Mouse (Mus musculus): ENCODE results near the gene Lamtor2. TPM values are rescaled to one million over a fixed set of nuclear protein-coding genes. Genes with fewer than 3 reads are reported as not detected.
"Not testable (repeated sequence)": the region's sequence is repeated elsewhere in the genome, so short reads cannot be mapped to it uniquely, and the experiment has no call there.

Lamtor2 gene
- total RNA-seq (2021) = 100 to 1,000 TPM; 117 to 126 TPM
- long read RNA-seq, transcript Lamtor2-202 (4 exons, 568 nt) = minor isoform, 11 of 126 reads
- long read RNA-seq, transcript Lamtor2-201 (4 exons, 668 nt) = major isoform, 93 of 126 reads
- long read RNA-seq, partial matches to known transcripts = 14 of 126 reads
- long read RNA-seq, other reads (novel, unspliced or antisense) = 5 of 126 reads

DNA sequence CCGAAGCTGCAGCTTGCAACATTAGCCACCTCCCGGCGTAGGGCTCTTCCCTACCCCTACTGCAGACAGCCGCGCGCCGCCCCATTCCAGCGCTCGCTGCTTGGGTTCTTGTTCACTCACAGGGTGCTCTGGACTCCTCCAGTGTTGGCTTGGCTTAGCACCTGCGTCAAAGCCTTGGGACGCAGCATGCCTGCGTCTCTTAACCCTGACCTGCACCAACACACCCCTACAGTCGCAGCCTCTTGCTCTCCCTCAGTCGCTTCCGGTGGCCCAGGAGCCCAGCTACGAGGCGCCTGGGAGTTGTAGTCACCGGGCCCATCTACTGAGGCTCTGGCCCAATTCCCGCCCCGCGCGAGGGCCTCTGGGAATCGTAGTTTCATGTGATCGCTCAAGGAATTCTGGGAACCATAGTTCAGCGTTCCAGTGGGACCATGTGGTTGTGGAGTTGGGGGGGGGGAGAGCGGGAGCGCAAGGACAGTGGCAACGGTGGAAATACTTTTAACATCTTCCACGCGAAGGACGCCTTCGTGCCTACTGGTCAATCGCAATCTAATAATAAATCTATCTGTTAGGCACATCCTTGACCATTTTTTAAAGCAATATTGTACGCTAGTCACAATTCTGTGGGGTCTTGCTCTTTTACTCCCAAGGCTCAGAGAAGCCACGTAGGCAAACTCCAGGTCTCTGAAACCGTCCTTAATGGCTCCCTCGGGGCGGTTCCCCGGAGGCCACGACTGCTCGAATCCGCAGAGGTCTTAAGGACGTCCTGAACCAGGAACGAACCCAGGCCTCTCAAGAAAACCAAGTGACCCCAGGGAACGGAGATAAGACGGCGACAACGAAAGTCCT lies at the start of gene Lamtor2:
Lamtor2 (minus strand) TSS at position 399 of the 849 bp plus-strand sequence.
- DNase-seq (ENCODE audit: low spot score in 2 of 2) = peak; percentile 97 to 98

DNA sequence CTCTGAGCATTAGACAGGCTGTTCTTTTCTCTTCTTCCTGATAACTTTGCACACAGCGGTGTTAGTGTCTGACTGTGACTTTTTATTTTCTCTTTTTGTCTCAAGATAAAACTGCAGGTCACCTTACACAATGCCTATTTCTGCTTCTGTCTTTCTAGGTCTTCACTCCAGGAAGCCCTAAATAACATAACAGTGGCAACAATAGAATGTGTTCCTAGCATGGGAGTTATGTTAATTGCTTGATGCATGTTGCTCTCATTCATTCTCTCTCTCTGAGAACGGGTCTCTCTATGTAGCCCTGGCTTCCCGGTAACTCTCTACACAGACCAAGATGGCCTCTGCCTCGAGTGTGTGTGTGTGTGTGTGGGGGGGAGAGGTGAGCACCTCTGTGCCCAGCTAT lies 49.6 kb upstream of the Lamtor2 start:
- no peak for DNase-seq (ENCODE audit: low spot score in 2 of 2)

DNA sequence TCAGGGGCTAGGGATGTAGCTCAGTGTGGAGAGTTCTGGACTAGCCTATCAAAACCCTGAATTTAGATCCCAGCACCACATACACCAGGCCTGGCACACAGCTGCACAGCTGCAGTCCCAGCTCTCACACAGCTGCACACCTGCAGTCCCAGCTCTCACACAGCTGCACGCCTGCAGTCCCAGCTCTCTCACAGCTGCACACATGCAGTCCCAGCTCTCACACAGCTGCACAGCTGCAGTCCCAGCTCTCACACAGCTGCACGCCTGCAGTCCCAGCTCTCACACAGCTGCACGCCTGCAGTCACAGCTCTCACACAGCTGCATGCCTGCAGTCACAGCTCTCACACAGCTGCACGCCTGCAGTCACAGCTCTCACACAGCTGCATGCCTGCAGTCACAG lies 43.7 kb upstream of the Lamtor2 start:
- not testable (repeated sequence) for DNase-seq (ENCODE audit: low spot score in 2 of 2)

DNA sequence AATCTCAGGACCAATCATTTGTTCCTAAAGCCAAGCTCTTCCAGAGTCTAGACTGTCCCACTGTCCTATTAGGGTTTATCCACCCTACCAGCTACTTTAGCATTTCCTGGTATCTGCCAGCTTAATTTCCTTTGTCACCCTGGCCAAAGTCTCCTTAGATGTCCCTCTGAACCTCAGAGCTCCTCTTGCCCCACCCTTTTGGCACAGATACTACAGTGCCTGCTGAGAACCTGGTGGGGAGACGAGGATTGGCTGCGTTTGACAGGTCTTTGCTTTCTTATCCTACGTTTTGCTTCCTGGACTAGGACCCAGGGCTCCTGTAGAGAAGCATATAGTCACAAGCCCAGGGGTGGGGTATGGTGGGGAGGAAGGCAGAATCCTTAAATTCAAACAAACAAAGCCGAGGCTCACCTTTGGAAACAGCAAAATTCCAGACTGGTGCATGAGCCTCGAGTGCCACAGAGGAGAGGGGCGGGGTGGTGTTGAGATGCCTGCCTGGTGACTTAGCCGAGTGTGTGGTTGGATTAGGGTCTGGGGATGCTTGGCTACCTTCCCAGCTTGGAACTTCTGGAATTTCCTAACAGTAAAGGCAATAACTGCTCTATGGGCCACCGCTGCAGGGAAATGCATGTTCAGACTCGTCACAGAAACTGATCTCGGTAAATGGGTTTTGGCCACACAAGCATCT lies 41.2 kb upstream of the Lamtor2 start:
- DNase-seq (ENCODE audit: low spot score in 2 of 2) = no peak

DNA sequence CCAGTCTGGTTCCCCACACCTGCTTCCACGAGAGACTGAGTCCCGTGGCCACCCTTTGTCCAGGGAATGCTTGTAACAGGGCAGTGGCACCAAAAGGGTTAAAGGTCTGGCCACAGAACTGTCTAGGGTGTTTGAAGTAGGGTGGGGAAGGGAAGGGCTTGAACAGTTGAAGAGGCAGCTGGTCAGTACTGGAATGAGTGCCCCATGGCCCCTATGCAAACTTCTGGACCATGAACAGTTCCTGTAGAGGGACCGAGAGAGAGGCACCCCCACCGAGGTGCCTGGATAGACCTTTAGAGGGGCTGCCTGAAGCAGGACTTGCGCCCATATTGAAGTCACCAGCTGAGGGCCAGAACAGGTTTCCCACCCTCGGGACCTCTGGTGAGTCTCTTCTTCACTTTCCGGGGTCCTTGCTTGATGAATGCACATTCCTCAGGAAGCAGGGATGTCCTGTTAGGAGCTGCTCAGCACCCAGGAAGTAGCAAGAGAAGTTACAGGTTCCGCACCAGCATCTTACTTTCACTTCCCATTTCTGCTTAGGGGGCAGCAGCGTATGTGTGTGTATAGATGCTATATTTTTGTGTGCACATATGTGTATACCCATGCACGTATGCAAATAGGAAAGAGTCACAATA lies 40.2 kb upstream of the Lamtor2 start:
- no peak for DNase-seq (ENCODE audit: low spot score in 2 of 2)

DNA sequence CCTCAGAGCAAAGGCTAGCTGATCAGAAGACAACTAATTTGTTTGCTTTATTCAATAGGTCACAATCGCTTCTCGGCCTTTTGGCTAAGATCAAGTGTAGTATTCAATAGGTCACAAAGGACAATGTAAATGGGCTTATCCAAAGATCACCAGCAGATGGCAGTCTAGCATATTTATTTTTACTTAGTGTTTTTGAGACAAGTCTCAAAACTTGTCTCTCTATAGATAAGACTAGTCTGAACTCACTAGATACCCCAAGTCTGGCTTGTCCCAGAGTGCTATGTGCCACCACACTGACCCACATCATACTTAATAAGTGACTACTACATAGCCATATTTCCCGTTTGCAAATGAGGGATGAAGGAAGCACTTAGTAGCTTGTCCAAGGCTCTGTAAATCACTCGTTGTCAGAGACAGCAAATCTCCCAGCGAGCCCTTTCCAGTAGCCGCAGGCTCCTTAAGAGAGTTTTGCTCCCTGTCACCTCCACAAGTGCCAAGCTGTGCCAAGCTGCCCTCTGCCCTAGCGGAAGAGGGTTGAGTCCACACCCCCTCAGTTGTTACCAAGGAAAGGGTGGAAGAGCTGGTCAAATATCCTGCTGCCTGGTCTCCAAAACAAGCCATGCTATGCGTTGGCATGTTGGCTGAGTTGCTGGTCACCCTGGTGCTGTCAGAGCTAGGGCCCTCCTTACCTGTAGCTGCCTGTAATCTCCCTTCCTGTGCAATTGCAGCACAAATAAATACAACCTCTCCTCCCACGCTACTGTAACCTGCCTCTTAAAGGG lies 39.3 kb upstream of the Lamtor2 start:
- DNase-seq (ENCODE audit: low spot score in 2 of 2) = peak; percentile 40 to 41

DNA sequence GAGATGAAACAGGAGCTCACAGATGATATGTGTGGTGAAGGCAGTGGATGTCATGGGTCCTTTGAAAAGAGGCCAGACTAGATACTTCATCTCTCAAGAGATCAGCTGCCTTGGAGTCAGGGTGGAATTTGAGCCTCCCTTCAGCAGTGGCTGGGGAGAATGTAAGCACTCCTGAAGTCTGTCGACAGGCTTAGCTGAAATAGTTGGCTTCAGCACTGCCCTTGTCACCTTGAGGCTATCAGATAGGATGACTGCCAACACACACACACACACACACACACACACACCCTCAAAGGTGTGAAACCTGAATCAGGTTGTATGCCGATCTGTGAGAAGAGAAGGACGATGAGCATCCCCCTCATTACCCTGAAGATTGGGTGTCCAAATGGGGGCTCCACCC lies 38.2 kb upstream of the Lamtor2 start:
- no peak for DNase-seq (ENCODE audit: low spot score in 2 of 2)

DNA sequence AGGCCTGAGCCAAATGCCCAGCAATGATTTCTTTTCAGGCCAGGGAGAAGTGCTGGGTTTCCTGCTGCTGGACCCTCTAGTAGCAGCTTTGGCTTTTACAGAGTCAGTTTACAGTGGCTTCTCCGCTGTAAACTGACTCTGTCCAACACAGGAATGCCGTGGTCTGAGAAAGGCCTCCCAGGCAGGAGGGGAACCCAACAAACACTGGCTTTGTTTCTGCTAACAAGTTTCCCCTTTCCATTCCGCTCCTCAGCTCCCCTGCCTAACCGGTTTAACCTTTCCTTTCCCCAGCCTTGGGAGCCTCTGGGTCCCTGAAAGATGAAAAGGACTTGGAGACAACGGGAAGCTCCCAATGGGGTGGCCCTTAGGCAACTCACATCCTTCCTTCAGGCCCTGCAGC lies 37.4 kb upstream of the Lamtor2 start:
- no peak for DNase-seq (ENCODE audit: low spot score in 2 of 2)

DNA sequence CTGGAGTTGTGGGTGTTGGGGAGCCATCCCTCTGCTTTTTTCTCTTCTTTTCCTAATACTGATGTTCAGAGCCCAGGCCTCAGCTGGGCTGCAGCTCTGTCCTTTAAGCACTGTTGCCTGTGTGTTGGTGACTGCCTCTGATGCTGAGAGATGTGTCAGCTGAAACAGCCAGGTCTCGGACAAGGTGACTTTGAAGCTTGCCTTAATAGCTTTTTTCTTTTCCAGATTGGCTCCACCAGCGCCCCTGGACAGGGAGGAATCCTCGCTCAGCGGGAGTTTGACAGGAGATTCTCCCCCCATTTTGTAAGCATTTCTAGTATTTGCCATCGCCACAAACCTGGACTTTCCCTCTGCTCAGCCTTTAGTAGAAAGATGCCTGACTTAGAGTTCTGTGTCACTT lies 33.8 kb upstream of the Lamtor2 start:
- no peak for DNase-seq (ENCODE audit: low spot score in 2 of 2)

DNA sequence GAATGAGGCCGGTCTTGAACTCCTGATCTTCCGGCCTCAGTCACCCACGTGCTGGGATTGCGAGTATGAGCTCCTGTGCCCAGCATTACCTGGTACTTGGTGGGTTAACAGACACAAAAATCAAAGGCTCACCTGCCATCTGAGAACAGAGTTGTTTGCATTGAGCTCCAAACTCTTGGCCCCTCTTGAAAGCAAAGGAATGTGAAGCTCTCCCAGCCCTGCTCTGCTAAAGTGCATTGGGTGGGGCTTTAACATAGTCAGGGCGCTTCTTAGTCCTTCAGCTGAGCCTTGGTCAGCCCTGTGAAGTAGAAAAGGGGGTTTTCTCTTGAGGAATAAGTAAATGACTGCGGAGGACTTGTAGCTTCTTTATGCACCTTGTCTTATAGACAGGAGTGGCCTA lies 32.9 kb upstream of the Lamtor2 start:
- DNase-seq (ENCODE audit: low spot score in 2 of 2) = no peak

DNA sequence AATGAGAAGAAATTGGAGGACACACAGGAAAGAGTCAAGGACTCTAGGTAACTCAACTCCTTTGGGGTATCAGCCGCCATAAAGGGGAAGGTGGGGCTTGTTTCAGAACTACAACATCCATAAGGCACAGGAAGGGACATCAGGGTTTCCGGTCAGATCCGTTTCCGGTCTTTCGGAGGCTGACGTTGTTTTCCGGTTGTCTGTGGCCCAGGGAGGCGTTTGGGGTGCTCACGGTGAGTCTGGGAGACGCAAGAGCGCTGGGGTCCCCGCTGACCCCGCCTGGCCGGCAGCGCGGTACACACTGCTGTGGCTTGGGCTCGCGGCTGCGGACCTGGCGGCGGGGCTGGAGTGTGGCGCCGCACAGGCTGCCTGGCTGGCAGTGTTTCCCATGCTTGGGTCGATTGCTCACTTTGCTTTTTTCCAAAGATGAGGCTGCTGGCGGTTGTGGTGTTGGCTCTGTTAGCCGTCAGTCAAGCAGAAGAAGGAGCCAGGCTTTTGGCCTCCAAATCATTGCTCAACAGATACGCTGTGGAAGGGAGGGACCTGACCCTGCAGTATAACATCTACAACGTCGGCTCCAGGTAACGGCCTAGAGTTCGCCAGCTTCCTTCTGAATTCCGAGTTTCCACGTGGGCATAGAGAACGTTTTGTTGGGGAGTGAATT lies 26.7 kb upstream of the Lamtor2 start:
- peak; percentile 78 for DNase-seq (ENCODE audit: low spot score in 2 of 2)

DNA sequence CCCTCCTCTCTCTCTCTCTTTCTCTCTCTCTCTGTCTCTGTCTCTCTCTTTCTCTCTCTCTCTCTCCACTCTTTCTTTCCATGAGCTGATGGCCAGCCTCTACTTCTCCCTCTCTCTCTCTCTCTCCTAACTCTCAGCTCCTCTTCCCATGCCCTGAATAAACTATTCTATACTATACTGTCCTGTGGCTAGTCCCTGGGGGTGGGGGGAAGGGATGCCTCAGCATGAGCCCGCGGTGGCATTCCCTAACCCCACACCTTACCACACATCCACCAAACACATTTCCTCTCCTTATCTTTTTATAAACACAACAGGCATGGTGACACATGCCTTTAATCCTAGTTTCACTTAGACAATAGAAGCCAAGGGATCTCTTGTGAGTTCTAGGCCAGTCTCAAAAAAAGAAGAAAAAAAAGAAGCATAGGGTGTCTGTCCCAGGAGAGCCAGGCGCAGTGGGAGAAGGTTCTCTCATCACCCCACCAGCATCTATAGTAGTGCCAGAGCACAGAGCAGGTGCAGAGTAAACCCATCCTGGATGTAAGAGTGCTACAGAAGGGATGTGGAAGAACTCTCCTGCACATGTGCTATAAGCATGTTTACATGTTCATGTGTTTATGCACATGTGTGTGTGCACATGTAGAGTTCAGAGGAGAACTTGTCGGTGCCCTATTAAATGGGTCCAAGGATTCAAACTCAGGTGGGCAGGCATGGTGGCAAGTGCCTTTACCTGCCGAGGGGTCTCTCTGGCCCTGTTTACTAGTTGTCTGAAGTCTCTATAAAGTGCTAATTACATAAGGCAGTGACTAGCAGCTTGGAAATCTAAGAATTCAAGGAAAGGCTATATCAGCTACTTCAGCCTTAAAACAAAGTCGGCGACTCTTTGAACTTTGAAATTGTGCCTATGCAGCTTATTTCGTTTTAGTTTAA lies 25.9 kb upstream of the Lamtor2 start:
- DNase-seq (ENCODE audit: low spot score in 2 of 2) = no peak

DNA sequence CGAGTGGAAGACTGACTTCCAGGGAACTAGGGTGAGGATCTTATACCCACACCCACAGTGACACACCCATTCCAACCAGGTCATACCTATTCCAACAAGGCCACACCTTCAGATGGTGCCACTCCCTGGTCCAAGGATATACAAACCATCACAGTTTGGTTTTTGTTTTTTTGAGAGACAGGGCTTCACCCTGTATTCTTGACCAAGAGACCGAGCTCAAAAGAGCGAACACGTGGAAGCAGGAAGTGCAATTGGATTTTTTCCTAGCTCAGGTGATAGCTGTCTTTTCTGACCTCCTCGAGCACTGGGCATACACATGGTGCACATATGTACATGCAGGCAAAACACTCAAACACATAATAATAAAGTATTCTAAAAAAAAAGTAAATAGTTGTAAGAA lies 25.0 kb upstream of the Lamtor2 start:
- not testable (repeated sequence) for DNase-seq (ENCODE audit: low spot score in 2 of 2)

DNA sequence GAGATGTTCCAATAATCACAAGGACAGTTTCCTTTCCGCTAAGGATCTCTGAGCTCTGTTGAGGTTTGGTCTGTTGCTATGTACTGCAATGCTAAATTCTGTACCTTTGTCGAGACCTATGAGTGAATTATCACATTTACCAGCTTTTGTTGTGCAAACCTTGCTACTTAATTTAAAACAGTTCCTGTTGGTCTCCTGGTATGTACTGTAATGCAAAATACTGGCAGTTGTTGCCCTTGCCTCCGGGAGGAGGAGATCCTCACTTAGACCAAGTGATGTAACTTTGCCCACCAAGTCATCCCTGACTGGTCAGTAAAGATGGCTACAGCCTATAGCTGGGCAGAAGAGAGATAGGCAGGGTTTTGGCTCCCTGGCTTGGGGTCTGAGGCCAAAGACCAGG lies 22.7 kb upstream of the Lamtor2 start, which contains the start of gene Ssr2:
Ssr2 (plus strand) TSS at position 337 of the 400 bp plus-strand sequence.
- no peak for DNase-seq (ENCODE audit: low spot score in 2 of 2)

DNA sequence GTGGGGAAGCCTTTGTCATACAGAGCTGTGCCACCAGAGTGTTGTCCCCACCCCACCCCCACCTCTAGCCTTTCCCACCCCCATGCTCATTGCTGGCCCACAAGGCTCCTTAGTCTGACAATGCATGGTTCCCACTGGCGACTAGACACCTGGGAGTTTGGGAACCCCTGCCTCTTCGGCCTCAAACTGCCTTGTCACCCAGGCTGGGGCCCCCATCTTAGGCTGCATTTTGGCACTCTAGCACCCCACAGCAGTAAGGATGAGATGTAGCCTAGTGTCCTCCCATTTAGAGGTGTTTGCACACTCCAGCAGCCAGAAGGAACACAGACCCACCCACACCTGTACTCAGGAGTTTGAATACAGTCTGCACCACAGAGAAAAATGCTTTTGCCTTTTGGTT lies 20.9 kb upstream of the Lamtor2 start:
- no peak for DNase-seq (ENCODE audit: low spot score in 2 of 2)

DNA sequence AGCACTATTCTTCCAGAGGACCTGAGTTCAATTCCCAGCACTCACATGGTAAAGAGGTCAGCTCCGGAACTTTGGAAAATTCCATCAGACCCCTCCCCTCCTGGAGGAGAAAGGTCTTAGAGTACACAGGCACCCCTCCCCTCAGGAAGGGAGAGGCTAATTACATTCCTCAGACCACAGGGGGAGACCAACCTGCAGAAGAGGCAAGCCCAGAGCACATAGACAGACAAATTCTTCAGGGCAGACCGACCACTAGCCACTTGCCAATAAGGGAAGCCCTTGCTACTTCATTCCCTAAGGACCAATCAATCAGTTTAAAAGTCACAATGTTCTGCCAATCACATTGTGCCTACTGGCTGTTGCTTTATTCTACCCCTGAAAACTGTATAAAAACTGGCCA lies 20.0 kb upstream of the Lamtor2 start:
- DNase-seq (ENCODE audit: low spot score in 2 of 2) = no peak

DNA sequence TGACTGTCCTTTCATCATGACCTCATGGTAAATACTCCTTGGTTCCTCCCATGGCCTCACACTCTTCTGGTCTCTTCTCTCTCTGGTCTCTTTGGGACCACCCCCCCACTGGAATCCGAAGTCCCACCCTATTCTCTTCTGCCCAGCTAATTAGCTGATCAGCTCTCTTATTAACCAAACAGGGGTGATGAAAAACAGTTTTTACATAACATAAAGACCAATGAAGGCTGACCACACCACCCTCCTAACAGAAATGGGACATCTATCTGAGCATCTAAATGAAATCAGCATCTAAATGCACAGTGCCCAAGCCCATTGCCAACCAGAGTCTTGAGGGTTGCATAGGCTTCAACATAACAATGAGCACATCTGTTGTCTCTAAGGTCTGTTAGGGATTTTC lies 19.0 kb upstream of the Lamtor2 start:
- no peak for DNase-seq (ENCODE audit: low spot score in 2 of 2)

DNA sequence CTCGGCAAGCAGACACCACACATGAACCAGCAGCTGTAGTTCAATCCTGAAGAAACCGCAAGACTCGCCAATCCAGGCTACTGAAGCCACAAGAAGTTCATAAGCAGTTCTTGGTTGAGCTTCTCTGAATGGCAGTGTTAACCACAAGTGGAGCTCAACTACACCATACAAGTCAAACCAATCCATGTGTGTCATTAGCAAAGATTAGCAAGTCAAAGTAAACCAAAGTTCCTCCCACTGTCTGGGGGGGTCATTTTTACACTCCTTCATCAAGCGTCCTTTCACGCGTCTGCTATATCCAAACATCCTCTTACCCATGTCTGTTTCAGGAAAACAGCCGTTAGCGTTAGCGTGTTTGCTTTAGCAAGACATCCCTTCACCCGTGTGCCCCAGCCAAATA lies 17.5 kb upstream of the Lamtor2 start:
- DNase-seq (ENCODE audit: low spot score in 2 of 2) = no peak

DNA sequence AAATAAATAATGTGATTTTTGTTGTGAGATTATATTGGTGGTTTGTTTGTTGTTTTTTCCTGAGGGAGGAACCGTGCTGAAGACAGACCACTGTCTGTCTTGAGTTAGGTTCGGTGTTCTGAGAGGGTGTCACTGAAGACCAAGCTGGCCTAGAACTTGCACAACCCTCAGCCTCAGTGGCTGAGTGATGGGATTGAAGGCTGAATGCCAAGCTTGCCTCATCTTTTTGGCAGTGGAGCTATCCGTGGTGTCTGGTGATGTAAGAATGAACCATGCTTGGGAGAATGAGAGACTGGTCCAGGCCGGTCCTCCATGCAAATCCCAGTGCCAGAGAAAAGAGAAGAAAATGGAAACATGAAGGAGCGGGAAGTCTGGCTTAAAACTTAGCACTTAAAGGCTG lies 16.8 kb upstream of the Lamtor2 start:
- no peak for DNase-seq (ENCODE audit: low spot score in 2 of 2)

Measured in layer of hippocampus, postnatal 10 days (tissue).